Mouse (Mus musculus): ENCODE measurements around the gene Adam19. TPM values are rescaled to one million over a fixed set of nuclear protein-coding genes. Genes with fewer than 3 reads are reported as not detected.
"Not testable (repeated sequence)": the region's sequence is repeated elsewhere in the genome, so short reads cannot be mapped to it uniquely, and the experiment has no call there.

Adam19 gene
- total RNA-seq, 2 experiments from 2014 or later = 30.6 to 35.1 TPM

DNA sequence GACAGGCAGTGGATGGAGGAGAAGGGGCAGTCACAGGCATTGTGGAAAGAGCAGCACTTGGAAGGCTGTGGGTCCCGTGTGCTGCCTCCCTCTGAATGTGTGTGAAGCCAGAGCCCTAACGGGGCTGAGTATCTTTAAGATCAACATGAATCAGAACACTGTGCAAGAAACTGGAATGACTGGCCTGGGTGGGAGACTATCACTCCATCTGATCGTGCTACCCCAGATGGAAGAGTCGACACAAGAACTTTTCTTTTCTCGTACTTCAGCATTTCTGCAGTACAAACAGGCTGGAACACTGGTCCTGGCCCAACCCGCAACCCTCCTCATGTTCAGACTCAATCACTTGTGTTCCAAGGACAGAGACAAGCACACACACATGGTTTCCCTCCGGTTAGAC, 112.7 kb downstream of the Adam19 start:
- intact Hi-C loops (cut with DNase I) = no loop called here

DNA sequence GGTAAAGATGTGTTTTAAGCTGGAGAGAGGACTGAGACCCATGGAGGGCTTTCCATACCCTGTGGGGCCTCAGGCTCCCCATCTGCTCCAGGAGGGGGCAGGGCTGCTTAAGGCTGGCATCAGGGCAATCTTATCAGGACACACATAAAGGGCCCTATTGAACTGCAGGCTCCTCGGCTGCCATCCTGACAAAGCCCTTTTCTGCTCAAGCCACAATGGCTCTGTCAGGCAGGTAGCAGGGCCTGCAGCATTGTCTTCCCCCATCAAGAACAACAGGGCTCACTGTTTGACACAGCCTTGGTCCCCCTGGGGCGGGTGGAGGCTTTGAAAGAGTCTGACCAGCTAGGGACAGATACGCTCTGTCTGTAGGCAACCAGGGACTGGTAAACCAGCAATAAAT, 114.1 kb downstream of the Adam19 start:
- intact Hi-C loops (cut with DNase I) = no loop called here
- no peak for DNase-seq (ENCODE audit: extremely low spot score in 1 of 2, low spot score in 2 of 2)

More for the DNA sequence above, 112.7 kb downstream of the Adam19 start:
- no peak for DNase-seq (ENCODE audit: extremely low spot score in 1 of 2, low spot score in 2 of 2)

DNA sequence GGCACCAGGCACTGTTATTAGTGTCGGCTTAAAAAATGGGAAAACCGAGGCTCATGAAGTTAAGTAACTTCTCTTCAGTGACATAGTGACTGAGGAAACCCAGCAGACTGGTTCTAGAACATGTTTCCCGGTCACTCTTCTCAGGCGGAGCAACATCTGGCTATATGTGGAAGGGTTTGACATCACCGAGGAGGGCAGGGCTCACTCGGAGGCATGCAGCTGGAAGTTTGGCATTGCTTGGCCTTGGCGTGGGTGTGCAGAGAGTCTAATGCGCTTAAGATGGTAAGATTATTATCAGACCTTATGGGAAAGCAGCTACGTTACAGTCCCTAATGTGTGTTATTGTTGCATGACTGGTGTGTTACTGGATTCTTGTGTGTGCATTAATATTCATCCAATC, 116.3 kb downstream of the Adam19 start:
- DNase-seq (ENCODE audit: extremely low spot score in 1 of 2, low spot score in 2 of 2) = no peak
- intact Hi-C loops (cut with DNase I) = no loop called here

DNA sequence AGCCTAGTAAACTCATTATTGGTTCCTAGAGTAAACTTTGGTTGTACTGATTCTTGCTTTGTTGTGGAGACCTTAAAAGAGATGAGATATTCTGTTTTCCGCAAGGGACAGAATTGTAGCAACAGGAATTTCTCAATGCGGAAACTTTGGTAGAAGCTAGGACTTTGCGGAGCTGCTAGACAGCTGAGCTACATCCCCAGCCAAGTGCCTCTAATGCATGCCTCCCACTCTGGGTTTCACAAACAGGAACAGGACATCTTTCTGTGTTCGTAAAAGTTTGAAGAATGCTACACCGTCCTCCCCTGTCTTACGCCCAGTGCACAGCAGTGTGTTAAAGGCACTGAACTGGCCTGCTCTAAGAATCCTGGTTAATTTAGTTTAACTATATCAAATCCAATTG, 120.4 kb downstream of the Adam19 start:
- intact Hi-C loops (cut with DNase I) = no loop called here
- DNase-seq (ENCODE audit: extremely low spot score in 1 of 2, low spot score in 2 of 2) = no peak

DNA sequence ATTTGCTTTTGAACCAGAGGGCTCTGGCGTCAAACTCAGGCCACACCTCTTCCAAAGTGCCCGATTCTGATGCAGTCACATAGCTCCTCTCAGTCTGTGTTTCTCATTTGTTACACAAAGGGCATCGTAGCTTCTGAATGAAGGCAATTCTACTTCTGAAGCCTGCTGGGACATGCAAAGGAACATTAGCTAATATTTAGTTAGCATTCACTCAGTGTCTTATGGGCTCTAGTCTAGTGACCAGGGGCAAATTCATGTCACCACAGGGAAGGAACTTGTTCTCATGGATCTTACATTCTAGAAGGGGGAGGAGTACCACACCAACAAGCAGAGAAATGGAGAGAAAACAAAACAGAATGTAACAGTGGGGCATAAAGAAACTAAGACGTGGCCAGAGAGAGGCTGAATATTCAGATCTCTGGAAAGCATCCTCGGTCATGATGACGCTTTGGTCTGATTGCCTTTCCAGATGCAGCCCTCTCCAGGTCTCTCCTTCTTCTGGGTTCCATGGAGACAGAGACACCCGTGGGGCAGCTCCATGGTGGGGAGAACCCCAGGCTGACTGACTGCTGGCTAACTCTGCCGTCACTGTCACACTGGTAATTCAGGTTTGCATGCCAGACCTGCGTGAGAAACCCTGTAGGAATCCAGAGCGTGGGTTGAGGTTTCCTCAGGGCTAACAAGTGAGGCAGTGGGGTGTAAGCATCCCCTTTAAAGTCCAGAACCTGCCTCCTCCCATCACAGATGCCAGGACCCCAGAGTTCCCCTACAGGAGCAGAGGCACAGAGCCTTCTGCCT, 121.7 kb downstream of the Adam19 start:
- intact Hi-C loops (cut with DNase I) = no loop called here
- DNase-seq (ENCODE audit: extremely low spot score in 1 of 2, low spot score in 2 of 2) = no peak

DNA sequence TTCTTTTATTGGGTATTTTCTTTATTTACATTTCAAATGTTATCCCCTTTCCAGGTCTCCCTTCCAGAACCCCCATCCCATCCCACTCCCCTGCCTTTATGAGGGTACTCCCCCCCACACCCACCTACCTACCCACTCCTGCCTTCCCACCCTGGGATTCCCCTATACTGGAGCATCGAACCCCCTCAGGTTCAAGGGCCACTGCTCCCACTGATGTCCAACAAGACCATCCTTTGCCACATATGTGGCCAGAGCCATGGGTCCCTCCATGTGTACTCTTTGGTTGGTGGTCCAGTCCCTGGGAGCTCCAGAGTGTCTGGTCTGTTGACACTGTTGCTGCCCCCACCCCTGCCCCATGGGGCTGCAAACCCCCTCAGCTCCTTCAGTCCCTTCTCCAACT, 126.2 kb downstream of the Adam19 start:
- intact Hi-C loops (cut with DNase I); DNase-seq (ENCODE audit: extremely low spot score in 1 of 2, low spot score in 2 of 2): not testable (repeated sequence)

DNA sequence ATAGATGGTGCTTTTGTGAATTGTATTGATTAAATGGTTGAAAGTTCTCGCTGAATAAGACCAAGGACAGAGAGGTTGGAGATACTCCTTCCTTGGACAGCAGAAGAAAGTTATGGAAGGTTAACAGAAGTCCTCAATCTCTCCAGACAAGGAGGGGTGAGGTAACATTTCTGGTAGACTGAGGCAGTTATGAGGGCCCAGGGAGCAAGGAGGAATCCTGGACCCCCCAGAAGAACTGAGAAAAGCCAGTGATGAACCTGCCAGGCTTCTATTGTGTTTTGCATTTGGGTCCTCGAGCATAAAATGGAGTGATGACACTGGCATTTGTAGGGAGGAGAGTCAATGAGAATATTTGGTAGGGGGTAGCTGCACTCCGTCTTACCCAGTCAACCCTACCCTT, 129.2 kb downstream of the Adam19 start:
- intact Hi-C loops (cut with DNase I) = no loop called here
- DNase-seq (ENCODE audit: extremely low spot score in 1 of 2, low spot score in 2 of 2) = no peak

DNA sequence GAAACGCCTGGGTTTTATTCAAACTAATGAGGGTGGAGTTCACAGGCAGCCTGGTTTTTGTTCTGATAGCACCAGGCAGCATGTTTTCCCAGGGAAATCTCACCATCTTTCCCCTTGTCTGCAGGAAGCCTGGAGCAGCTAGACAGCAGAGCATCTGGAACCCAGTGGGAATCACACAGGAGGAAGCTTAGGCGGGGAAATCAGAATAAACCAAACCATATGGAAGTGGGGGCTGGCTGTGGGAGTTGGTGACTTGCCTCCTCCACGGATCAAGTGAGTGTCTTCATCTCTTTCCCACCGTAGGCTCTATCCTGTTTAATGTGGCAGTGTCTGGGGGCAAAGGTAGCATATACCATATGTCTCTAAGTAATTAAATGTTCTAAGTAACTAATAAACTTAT, 129.7 kb downstream of the Adam19 start:
- no peak for DNase-seq (ENCODE audit: extremely low spot score in 1 of 2, low spot score in 2 of 2)
- intact Hi-C loops (cut with DNase I) = no loop called here

DNA sequence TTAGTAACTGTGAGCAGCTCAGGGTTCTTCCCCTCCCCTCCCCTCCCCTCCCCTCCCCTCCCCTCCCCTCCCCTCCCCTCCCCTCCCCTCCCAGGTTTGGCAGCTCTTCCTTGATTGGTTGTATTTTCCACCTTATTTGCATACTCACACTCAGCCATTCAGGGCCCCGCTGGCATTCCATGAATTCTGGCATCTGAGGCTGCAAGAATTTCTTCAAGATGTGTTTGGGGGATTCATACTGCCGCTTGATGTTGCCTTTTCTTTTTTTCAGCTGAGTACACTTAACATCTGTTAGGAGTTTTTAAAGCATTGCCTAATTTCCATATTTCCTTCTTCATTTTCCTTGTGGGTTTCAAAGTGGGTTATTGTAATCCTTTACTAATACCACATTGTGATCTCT, 132.5 kb downstream of the Adam19 start:
- intact Hi-C loops (cut with DNase I) = no loop called here
- DNase-seq (ENCODE audit: extremely low spot score in 1 of 2, low spot score in 2 of 2) = no peak

DNA sequence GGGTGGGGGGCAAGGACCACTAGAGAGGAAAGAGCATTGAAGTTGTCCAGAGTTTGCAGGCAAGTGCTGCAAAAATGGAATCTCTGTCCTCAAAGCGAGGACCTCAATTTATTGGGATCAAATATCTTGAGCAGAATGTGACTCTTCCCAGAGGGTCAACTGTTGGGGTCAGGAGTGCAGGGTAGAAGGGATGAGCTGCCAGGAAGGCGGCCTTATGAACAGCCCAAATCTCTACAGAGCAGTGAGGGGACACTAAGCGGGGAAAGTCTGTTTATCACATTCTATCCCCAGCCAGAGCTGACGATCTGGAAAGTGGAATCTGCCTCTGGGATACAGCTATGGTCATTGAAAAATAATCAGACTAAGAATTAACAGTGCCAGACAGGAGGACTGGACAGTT, 138.4 kb downstream of the Adam19 start:
- DNase-seq (ENCODE audit: extremely low spot score in 1 of 2, low spot score in 2 of 2) = no peak
- intact Hi-C loops (cut with DNase I) = no loop called here

Small RNA genes within 50 kb of the gene (microRNA-seq; reads per million reads assigned to microRNA genes)
- not detected for gene Mir7239
- not detected for gene Mir8100

Other genes with a start within 250 kb of the Adam19 start
- 10 to 100 TPM; 43.8 to 44.0 TPM for gene Clint1, start 203.9 kb upstream of the Adam19 start, total RNA-seq (2021)
- gene Lsm11, start 111.1 kb upstream of the Adam19 start, total RNA-seq (2021) = 100 to 1,000 TPM; 117 to 128 TPM
- 10 to 100 TPM; 10.4 to 12.1 TPM for gene Thg1l, start 100.5 kb upstream of the Adam19 start, total RNA-seq (2021)
- gene Sox30, start 75.7 kb upstream of the Adam19 start, total RNA-seq (2021) = under 1 TPM; 0.11 to 0.12 TPM
- gene Gm12166, start 3.7 kb upstream of the Adam19 start, total RNA-seq (2021) = 1 to 10 TPM; 3.1 to 3.3 TPM
- 1 to 10 TPM in 1 of 2 experiments, under 1 TPM in 1; 0.53 to 1.3 TPM for gene Nipal4, start 110.5 kb downstream of the Adam19 start, total RNA-seq (2021)
- 10 to 100 TPM in 1 of 2 experiments, 1 to 10 TPM in 1; 9.6 to 10.0 TPM for gene Fndc9, start 179.5 kb downstream of the Adam19 start, total RNA-seq (2021)

Data from left cerebral cortex, postnatal 10 days (tissue).